Mouse (Mus musculus) ES-Bruce4 (cell line): ENCODE measurements at regions not wholly inside any gene's neighbourhood (a gene's known extent, or its start where the extent isn't known, plus 50 kb on each side); places are given as distances from the start of the nearest gene placed in this dataset.

Source experiments
- H3K27ac ChIP-seq: 2 replicates; pipeline ENCODE4 v1.5.1; 2012; ENCODE audit warnings: low read length, inconsistent platforms; ENCODE audit not compliant: insufficient read depth
- H3K27me3 ChIP-seq: 2 replicates; pipeline ENCODE4 v1.6.1; 2012; ENCODE audit warnings: mild to moderate bottlenecking, low read length, inconsistent platforms; ENCODE audit not compliant: control insufficient read depth, poor library complexity, insufficient read depth, severe bottlenecking
- H3K36me3 ChIP-seq: 2 replicates; pipeline ENCODE4 v1.6.1; 2012; ENCODE audit warnings: inconsistent platforms, mild to moderate bottlenecking, low read length, moderate library complexity; ENCODE audit not compliant: control insufficient read depth, poor library complexity, insufficient read depth, severe bottlenecking
- H3K4me1 ChIP-seq: one replicate; pipeline ENCODE4 v1.8.1; 2011; ENCODE audit warnings: low read length; ENCODE audit not compliant: control insufficient read depth, insufficient read depth
- H3K4me3 ChIP-seq: 2 replicates; pipeline ENCODE4 v1.5.1; 2011; ENCODE audit warnings: low read depth, mild to moderate bottlenecking, low read length
- H3K9ac ChIP-seq: 2 replicates; pipeline ENCODE4 v1.6.1; 2012; ENCODE audit warnings: low read depth, mild to moderate bottlenecking, inconsistent platforms; ENCODE audit not compliant: poor library complexity, severe bottlenecking
- H3K9me3 ChIP-seq: replicated peaks from 2 replicates; pipeline ENCODE4 v1.6.1; 2012; ENCODE audit warnings: mild to moderate bottlenecking, low read length, inconsistent platforms; ENCODE audit not compliant: control insufficient read depth, poor library complexity, insufficient read depth, severe bottlenecking
- CTCF ChIP-seq: IDR thresholded peaks from one replicate; pipeline ENCODE4 v1.8.1; 2011; ENCODE audit warnings: low read depth, low read length
- EP300 ChIP-seq: IDR thresholded peaks from 2 replicates; pipeline ENCODE4 v1.6.1; 2011; ENCODE audit warnings: low read depth, low read length; ENCODE audit not compliant: insufficient read depth
- POLR2A ChIP-seq: IDR thresholded peaks from one replicate; pipeline ENCODE4 v1.8.1; 2011; ENCODE audit warnings: low read length; ENCODE audit not compliant: insufficient read depth

GRCm38 (mm10) chr9:61031699-61032447 is 237.5 kb downstream of the Uaca start:
- Histone ChIP-seq H3K9ac (no peak overlapping the region), H3K4me1 (no peaks in the 10 kb centered on the region), H3K4me3 (no peak overlapping the region), H3K9me3 (no peaks in the 10 kb centered on the region), H3K36me3 (no peaks in the 10 kb centered on the region), H3K27me3 (no peaks in the 10 kb centered on the region), H3K27ac (no peak overlapping the region)
- TF ChIP-seq EP300 (no peak), CTCF (no peak), POLR2A (no peak)

- no peak overlapping the region for H3K27ac ChIP-seq
- H3K27me3 ChIP-seq = no peaks in the 10 kb centered on the region
- no peaks in the 10 kb centered on the region for H3K4me1 ChIP-seq
- no peaks in the 10 kb centered on the region for H3K36me3 ChIP-seq
- H3K9ac ChIP-seq = no peak overlapping the region
- H3K4me3 ChIP-seq = no peak overlapping the region
- TF ChIP-seq EP300 = no peak
- H3K9me3 ChIP-seq = no peaks in the 10 kb centered on the region
Measured at GRCm38 (mm10) chr9:61032448-61033433, 238.4 kb downstream of the Uaca start.

- Histone ChIP-seq H3K27ac (no peak overlapping the region), H3K36me3 (no peaks in the 10 kb centered on the region), H3K9ac (no peak overlapping the region), H3K27me3 (no peaks in the 10 kb centered on the region), H3K9me3 (no peaks in the 10 kb centered on the region), H3K4me3 (no peak overlapping the region), H3K4me1 (no peaks in the 10 kb centered on the region)
- TF ChIP-seq POLR2A = no peak
- no peak for TF ChIP-seq EP300
- TF ChIP-seq CTCF = no peak
Measured at GRCm38 (mm10) chr9:61033593-61033992, 239.3 kb downstream of the Uaca start.

GRCm38 (mm10) chr9:61042063-61042462 is 247.7 kb downstream of the Uaca start:
- Histone ChIP-seq H3K36me3 (no peaks in the 10 kb centered on the region), H3K9ac (no peak overlapping the region), H3K4me1 (no peaks in the 10 kb centered on the region), H3K27ac (no peak overlapping the region), H3K4me3 (no peak overlapping the region), H3K9me3 (no peaks in the 10 kb centered on the region), H3K27me3 (no peaks in the 10 kb centered on the region)
- TF ChIP-seq CTCF = no peak
- TF ChIP-seq EP300 = no peak

- TF ChIP-seq POLR2A (no peak), CTCF (no peak), EP300 (no peak)
- no peak overlapping the region for H3K4me3 ChIP-seq
- no peaks in the 10 kb centered on the region for H3K27me3 ChIP-seq
Measured at GRCm38 (mm10) chr9:61044983-61045382, 250.6 kb downstream of the Uaca start.

GRCm38 (mm10) chr9:61046517-61046916 is 252.2 kb downstream of the Uaca start:
- H3K27ac ChIP-seq = no peak overlapping the region
- no peaks in the 10 kb centered on the region for H3K27me3 ChIP-seq
- TF ChIP-seq POLR2A (no peak), CTCF (peak; percentile 84), EP300 (no peak)
- H3K9me3 ChIP-seq = no peaks in the 10 kb centered on the region
- H3K4me3 ChIP-seq = no peak overlapping the region
- no peaks in the 10 kb centered on the region for H3K36me3 ChIP-seq
- H3K4me1 ChIP-seq = no peaks in the 10 kb centered on the region
- no peak overlapping the region for H3K9ac ChIP-seq

More at GRCm38 (mm10) chr9:61044983-61045382, 250.6 kb downstream of the Uaca start:
- H3K27ac ChIP-seq = no peak overlapping the region
- no peaks in the 10 kb centered on the region for H3K9me3 ChIP-seq
- no peak overlapping the region for H3K9ac ChIP-seq
- H3K36me3 ChIP-seq = no peaks in the 10 kb centered on the region
- no peaks in the 10 kb centered on the region for H3K4me1 ChIP-seq
